Mouse (Mus musculus): ENCODE results near the gene Pebp1.

The Pebp1 gene

GRCm38 (mm10) chr5:117241935-117242531 lies 45.4 kb downstream of the Pebp1 start:
- Histone ChIP-seq H3K9me3 (ENCODE audit: low read length) (0 out of 2 replicates have a peak, but pooled peaks cover 7% of the 10 kb centered on the region), H3K4me1 (replicated peaks; ENCODE audit: low read depth, low read length) (peaks cover 24% of the 10 kb centered on the region), H3K36me3 (ENCODE audit: insufficient read depth, low read length) (peaks cover 5% of the 10 kb centered on the region; the same call in 1 of the 2 replicates), H3K27me3 (ENCODE audit: insufficient read depth, low read length) (peaks cover 6% of the 10 kb centered on the region; the same call in 1 of the 2 replicates), H3K4me3 (replicated peaks; ENCODE audit: low read length) (no peak overlapping the region)
- TF ChIP-seq NANOG (IDR thresholded peaks at IDR 0.05; ENCODE audit: borderline replicate concordance, low read length) (no peak), CTCF (conservative IDR thresholded peaks at IDR 0.05; ENCODE audit: low read length) (no peak), POU5F1 (IDR thresholded peaks at IDR 0.05; ENCODE audit: borderline replicate concordance, low read length) (no peak)

GRCm38 (mm10) chr5:117240761-117241322 lies 46.6 kb downstream of the Pebp1 start:
- 0 out of 2 replicates have a peak, but pooled peaks cover 7% of the 10 kb centered on the region for H3K9me3 ChIP-seq (ENCODE audit: low read length)
- H3K4me3 ChIP-seq (replicated peaks; ENCODE audit: low read length) = peak overlapping the region; percentile 58
- peaks cover 6% of the 10 kb centered on the region; the same call in 1 of the 2 replicates for H3K27me3 ChIP-seq (ENCODE audit: insufficient read depth, low read length)
- peaks cover 24% of the 10 kb centered on the region for H3K4me1 ChIP-seq (replicated peaks; ENCODE audit: low read depth, low read length)
- TF ChIP-seq CTCF (conservative IDR thresholded peaks at IDR 0.05; ENCODE audit: low read length) (no peak), POU5F1 (IDR thresholded peaks at IDR 0.05; ENCODE audit: borderline replicate concordance, low read length) (no peak), NANOG (IDR thresholded peaks at IDR 0.05; ENCODE audit: borderline replicate concordance, low read length) (no peak)
- peaks cover 5% of the 10 kb centered on the region; the same call in 1 of the 2 replicates for H3K36me3 ChIP-seq (ENCODE audit: insufficient read depth, low read length)

GRCm38 (mm10) chr5:117240321-117240731 lies 47.1 kb downstream of the Pebp1 start:
- Histone ChIP-seq H3K4me3 (replicated peaks; ENCODE audit: low read length) (peak overlapping the region; percentile 58), H3K36me3 (ENCODE audit: insufficient read depth, low read length) (peaks cover 5% of the 10 kb centered on the region; the same call in 1 of the 2 replicates), H3K9me3 (ENCODE audit: low read length) (0 out of 2 replicates have a peak, but pooled peaks cover 7% of the 10 kb centered on the region), H3K27me3 (ENCODE audit: insufficient read depth, low read length) (peaks cover 6% of the 10 kb centered on the region; the same call in 1 of the 2 replicates), H3K4me1 (replicated peaks; ENCODE audit: low read depth, low read length) (peaks cover 24% of the 10 kb centered on the region)
- TF ChIP-seq POU5F1 (IDR thresholded peaks at IDR 0.05; ENCODE audit: borderline replicate concordance, low read length) = no peak
- TF ChIP-seq CTCF (conservative IDR thresholded peaks at IDR 0.05; ENCODE audit: low read length) = no peak

DNA sequence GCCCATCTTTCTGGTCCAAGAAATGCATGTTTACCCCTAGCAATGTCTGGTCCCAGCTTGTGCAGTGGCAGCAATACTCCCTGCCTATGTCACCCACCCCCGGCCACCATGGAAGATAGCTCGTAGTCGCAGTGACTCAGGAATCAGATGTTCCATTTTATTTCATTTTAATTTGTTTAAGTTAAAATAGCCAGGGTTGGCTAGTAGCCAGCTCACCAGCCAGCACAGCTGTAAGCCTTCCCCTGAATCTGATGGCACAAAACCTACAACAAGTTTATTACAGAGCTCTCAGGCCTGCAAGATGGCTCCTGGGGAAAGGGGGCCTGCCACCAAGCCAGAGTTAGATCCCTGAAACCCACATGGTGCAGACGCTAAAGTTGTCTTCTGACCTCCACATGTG lies 48.3 kb downstream of the Pebp1 start:
- TF ChIP-seq CTCF (conservative IDR thresholded peaks at IDR 0.05; ENCODE audit: low read length) = no peak
- TF ChIP-seq POU5F1 (IDR thresholded peaks at IDR 0.05; ENCODE audit: borderline replicate concordance, low read length) = no peak
- TF ChIP-seq NANOG (IDR thresholded peaks at IDR 0.05; ENCODE audit: borderline replicate concordance, low read length) = no peak
- Histone ChIP-seq H3K9me3 (ENCODE audit: low read length) (0 out of 2 replicates have a peak, but pooled peaks cover 3% of the 10 kb centered on the region), H3K4me1 (replicated peaks; ENCODE audit: low read depth, low read length) (peaks cover 24% of the 10 kb centered on the region), H3K36me3 (ENCODE audit: insufficient read depth, low read length) (peaks cover 11% of the 10 kb centered on the region), H3K27me3 (ENCODE audit: insufficient read depth, low read length) (peaks cover 6% of the 10 kb centered on the region; the same call in 1 of the 2 replicates), H3K4me3 (replicated peaks; ENCODE audit: low read length) (no peak overlapping the region)

DNA sequence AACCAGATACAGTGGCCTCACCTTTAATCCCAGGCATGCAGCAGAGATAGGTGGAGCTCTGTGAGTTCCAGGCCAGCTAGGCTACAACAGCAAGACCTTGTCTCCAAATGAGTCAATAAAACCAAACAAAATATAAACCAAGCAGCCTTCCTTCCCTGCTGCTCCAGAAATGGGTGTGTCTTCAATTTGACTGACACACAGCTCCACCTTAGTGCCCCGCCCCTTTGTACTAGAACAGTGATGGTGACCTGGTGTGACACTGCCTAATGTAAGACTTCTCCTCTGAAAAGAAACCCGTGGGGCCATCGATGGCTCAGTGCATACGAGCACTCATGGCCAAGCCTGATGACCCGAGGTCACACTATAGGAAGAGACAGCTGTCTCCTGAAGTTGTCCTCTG lies 50.9 kb downstream of the Pebp1 start:
- Histone ChIP-seq H3K36me3 (ENCODE audit: insufficient read depth, low read length) (peaks cover 23% of the 10 kb centered on the region), H3K9me3 (ENCODE audit: low read length) (no peaks in the 10 kb centered on the region), H3K4me1 (replicated peaks; ENCODE audit: low read depth, low read length) (peaks cover 14% of the 10 kb centered on the region), H3K27me3 (ENCODE audit: insufficient read depth, low read length) (peaks cover 6% of the 10 kb centered on the region; the same call in 1 of the 2 replicates), H3K4me3 (replicated peaks; ENCODE audit: low read length) (no peak overlapping the region)
- no peak for TF ChIP-seq CTCF (conservative IDR thresholded peaks at IDR 0.05; ENCODE audit: low read length)
- no peak for TF ChIP-seq POU5F1 (IDR thresholded peaks at IDR 0.05; ENCODE audit: borderline replicate concordance, low read length)
- no peak for TF ChIP-seq NANOG (IDR thresholded peaks at IDR 0.05; ENCODE audit: borderline replicate concordance, low read length)
